ENCODE assay signal across 9 mouse cellular contexts in the genomic region with DNA sequence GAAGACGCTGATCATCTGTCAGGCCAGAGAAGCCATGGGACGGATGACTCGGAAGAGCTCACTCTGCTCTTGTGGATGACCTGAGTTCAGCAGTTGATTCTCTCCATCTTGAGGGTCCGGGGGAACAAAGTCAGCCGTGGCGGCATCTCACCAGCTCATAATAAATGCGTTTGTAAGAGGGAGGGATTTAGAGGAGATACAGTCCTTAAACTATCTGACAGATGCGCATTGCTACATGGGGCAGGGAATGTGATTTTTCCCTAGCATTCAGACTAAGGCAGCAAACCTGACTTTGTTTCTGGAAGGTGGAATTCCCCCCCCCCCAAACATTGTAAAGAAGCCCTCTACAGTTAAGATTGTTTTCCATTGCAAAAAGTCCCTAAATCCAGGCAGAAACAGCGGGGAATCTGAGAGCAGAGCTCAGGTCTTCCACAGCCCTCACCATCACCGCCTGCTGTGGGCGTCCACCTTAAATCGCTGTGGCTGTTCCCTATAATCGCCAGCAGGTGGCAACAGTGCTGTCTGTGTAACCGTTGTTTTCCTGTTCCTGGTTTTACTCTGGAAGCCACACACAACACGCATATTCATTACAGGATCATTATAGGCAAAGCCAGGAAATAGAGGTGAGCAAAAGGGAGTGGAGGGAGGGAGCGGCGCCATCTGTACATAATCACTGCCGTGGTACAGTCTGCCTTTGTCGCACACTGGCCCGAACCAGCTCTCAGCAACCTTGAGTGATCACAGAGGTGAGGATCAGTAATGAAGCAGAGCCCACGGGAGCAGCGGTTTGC.
DNase-seq lines count a peak whose midpoint lies in the region; ATAC-seq and TF ChIP-seq lines count a peak whose summit lies in the region.
"Had no signal": no experiment of that assay in that cellular context is flagged by ENCODE, and none has a peak within 500 bp of the region (broad histone marks: within the 10 kb centered on the region; RNA-seq: fewer than 3 reads in every experiment).

No protein-coding gene starts in this region.

- H3K27ac ChIP-seq in bone marrow macrophage, adult 2 months (ENCODE audit: insufficient read depth, low read depth, low read length), result no peak overlapping the region
- H3K27ac ChIP-seq in embryonic facial prominence, embryonic 15.5 days (replicated peaks), result no peak overlapping the region
- H3K27ac ChIP-seq in heart, embryonic 10.5 days, result peak overlapping the region; percentile 80
- no peak overlapping the region for H3K27ac ChIP-seq in kidney, embryonic 14.5 days (ENCODE audit: low read depth, low read length)
- H3K27ac ChIP-seq in limb, embryonic 14.5 days (replicated peaks; ENCODE audit: low read depth, low read length), result no peak overlapping the region
- H3K27ac ChIP-seq in midbrain, embryonic 16.5 days (ENCODE audit: low read length), result no peak overlapping the region

- peak; percentile 82 for DNase-seq in heart, embryonic 10.5 days (ENCODE audit: low spot score)
- DNase-seq in limb, embryonic 14.5 days (ENCODE audit: low spot score), result peak; percentile 88
- DNase-seq in spleen, postnatal 10 days (ENCODE audit: low spot score in 2 of 2), result peak; percentile 29 to 58

- no peaks in the 10 kb centered on the region for H3K36me3 ChIP-seq in C2C12 (ENCODE audit: control insufficient read depth, insufficient read depth)
- no peaks in the 10 kb centered on the region for H3K36me3 ChIP-seq in embryonic facial prominence, embryonic 15.5 days
- no peaks in the 10 kb centered on the region for H3K36me3 ChIP-seq in heart, embryonic 10.5 days
- no peaks in the 10 kb centered on the region for H3K36me3 ChIP-seq in kidney, embryonic 14.5 days (ENCODE audit: control insufficient read depth, insufficient read depth, low read length)
- H3K36me3 ChIP-seq in limb, embryonic 14.5 days (ENCODE audit: control insufficient read depth, insufficient read depth, low read length), result no peaks in the 10 kb centered on the region
- no peaks in the 10 kb centered on the region for H3K36me3 ChIP-seq in midbrain, embryonic 16.5 days (ENCODE audit: control insufficient read depth, insufficient read depth, low read length)

- H3K79me3 ChIP-seq in C2C12 (ENCODE audit: low read depth), result no peaks in the 10 kb centered on the region

- TF ChIP-seq POLR2A in bone marrow macrophage, adult 2 months (IDR thresholded peaks at IDR 0.05; ENCODE audit: borderline replicate concordance, low read depth, low read length), result no peak
- TF ChIP-seq POLR2A in limb, embryonic 14.5 days (IDR thresholded peaks at IDR 0.05; ENCODE audit: borderline replicate concordance, extremely low read depth, insufficient read depth, insufficient read length), result no peak

- 0 out of 2 replicates have a peak overlapping the region, but pooled peaks have one; percentile 23 for H3K9ac ChIP-seq in embryonic facial prominence, embryonic 15.5 days
- H3K9ac ChIP-seq in kidney, embryonic 14.5 days (ENCODE audit: low read depth, low read length), result peak overlapping the region; percentile 44; the same call in 1 of the 2 replicates
- no peak overlapping the region for H3K9ac ChIP-seq in limb, embryonic 14.5 days (ENCODE audit: low read depth, low read length, severe bottlenecking)
- H3K9ac ChIP-seq in midbrain, embryonic 16.5 days (ENCODE audit: low read depth, low read length), result peak overlapping the region; percentile 67

- 19% methylated on average over 22 of the region's 22 CpGs for WGBS in embryonic facial prominence, embryonic 15.5 days
- 22% methylated on average over 22 of the region's 22 CpGs for WGBS in heart, embryonic 10.5 days
- 22% methylated on average over 22 of the region's 22 CpGs for WGBS in kidney, embryonic 14.5 days
- WGBS in limb, embryonic 14.5 days, result 19% methylated on average over 22 of the region's 22 CpGs
- 24% methylated on average over 22 of the region's 22 CpGs for WGBS in midbrain, embryonic 16.5 days

- peak; percentile 77 for ATAC-seq in embryonic facial prominence, embryonic 15.5 days (ENCODE audit: insufficient number of reproducible peaks, low FRiP score, low TSS enrichment, low read depth)
- ATAC-seq in kidney, embryonic 14.5 days (ENCODE audit: low FRiP score, low TSS enrichment), result peak; percentile 74
- ATAC-seq in limb, embryonic 14.5 days (ENCODE audit: low FRiP score, low read depth), result peak; percentile 89
- peak; percentile 82 for ATAC-seq in midbrain, embryonic 16.5 days

- H3K79me2 ChIP-seq in C2C12 (ENCODE audit: control insufficient read depth, insufficient read depth), result no peaks in the 10 kb centered on the region

- no peak overlapping the region for H3ac ChIP-seq in C2C12 (ENCODE audit: control insufficient read depth, insufficient read length, low read depth)

- H3K27me3 ChIP-seq in C2C12 (ENCODE audit: control insufficient read depth, insufficient read depth, insufficient read length), result no peaks in the 10 kb centered on the region
- no peaks in the 10 kb centered on the region for H3K27me3 ChIP-seq in embryonic facial prominence, embryonic 15.5 days
- no peaks in the 10 kb centered on the region for H3K27me3 ChIP-seq in heart, embryonic 10.5 days (ENCODE audit: insufficient read depth, poor library complexity, severe bottlenecking)
- no peaks in the 10 kb centered on the region for H3K27me3 ChIP-seq in kidney, embryonic 14.5 days (ENCODE audit: control insufficient read depth, insufficient read depth, low read length)
- no peaks in the 10 kb centered on the region for H3K27me3 ChIP-seq in limb, embryonic 14.5 days (ENCODE audit: control insufficient read depth, insufficient read depth, low read length)
- no peaks in the 10 kb centered on the region for H3K27me3 ChIP-seq in midbrain, embryonic 16.5 days (ENCODE audit: control insufficient read depth, insufficient read depth, low read depth, low read length)

- TF ChIP-seq CTCF in C2C12 (IDR thresholded peaks at IDR 0.05; ENCODE audit: control insufficient read depth, insufficient read depth, insufficient read length), result peak; percentile 90
- peak; percentile 26; the same call in 1 of the 2 replicates for TF ChIP-seq CTCF in bone marrow macrophage, adult 2 months (IDR thresholded peaks at IDR 0.05; ENCODE audit: low read depth, low read length)

- H3K4me3 ChIP-seq in C2C12 (ENCODE audit: insufficient read depth, poor library complexity, severe bottlenecking), result no peak overlapping the region
- H3K4me3 ChIP-seq in bone marrow macrophage, adult 2 months (ENCODE audit: insufficient read depth, low read length), result peak overlapping the region; percentile 23; the same call in 1 of the 2 replicates
- peak overlapping the region; percentile 32 for H3K4me3 ChIP-seq in embryonic facial prominence, embryonic 15.5 days (replicated peaks)
- H3K4me3 ChIP-seq in heart, embryonic 10.5 days, result peak overlapping the region; percentile 54
- H3K4me3 ChIP-seq in kidney, embryonic 14.5 days (ENCODE audit: low read length), result peak overlapping the region; percentile 33
- H3K4me3 ChIP-seq in limb, embryonic 14.5 days (replicated peaks; ENCODE audit: low read length), result peak overlapping the region; percentile 21; the same call in 1 of the 2 replicates
- H3K4me3 ChIP-seq in midbrain, embryonic 16.5 days (ENCODE audit: low read depth, low read length), result peak overlapping the region; percentile 37
- H3K4me3 ChIP-seq: erythroblast, embryonic 14.5 days had no signal

- no peaks in the 10 kb centered on the region for H3K9me3 ChIP-seq in embryonic facial prominence, embryonic 15.5 days (replicated peaks)
- H3K9me3 ChIP-seq in heart, embryonic 10.5 days, result no peaks in the 10 kb centered on the region
- H3K9me3 ChIP-seq in kidney, embryonic 14.5 days (ENCODE audit: control insufficient read depth, low read length), result no peaks in the 10 kb centered on the region
- no peaks in the 10 kb centered on the region for H3K9me3 ChIP-seq in limb, embryonic 14.5 days (ENCODE audit: control insufficient read depth, low read length)
- H3K9me3 ChIP-seq in midbrain, embryonic 16.5 days (replicated peaks; ENCODE audit: control insufficient read depth, low read length, poor library complexity, severe bottlenecking), result no peaks in the 10 kb centered on the region

- peaks cover 9% of the 10 kb centered on the region for H3K4me1 ChIP-seq in bone marrow macrophage, adult 2 months (ENCODE audit: control insufficient read depth, insufficient read depth, low read length)
- H3K4me1 ChIP-seq in embryonic facial prominence, embryonic 15.5 days, result peaks cover 12% of the 10 kb centered on the region
- H3K4me1 ChIP-seq in heart, embryonic 10.5 days, result peaks cover 9% of the 10 kb centered on the region
- no peaks in the 10 kb centered on the region; the same call in 1 of the 2 replicates for H3K4me1 ChIP-seq in kidney, embryonic 14.5 days (ENCODE audit: control insufficient read depth, insufficient read depth, low read length)
- H3K4me1 ChIP-seq in limb, embryonic 14.5 days (ENCODE audit: control insufficient read depth, insufficient read depth, low read length), result peaks cover 14% of the 10 kb centered on the region
- H3K4me1 ChIP-seq in midbrain, embryonic 16.5 days (ENCODE audit: control insufficient read depth, insufficient read depth, low read length), result peaks cover 11% of the 10 kb centered on the region

- H3K4me2 ChIP-seq in embryonic facial prominence, embryonic 15.5 days (replicated peaks), result peak overlapping the region; percentile 51
- peak overlapping the region; percentile 44 for H3K4me2 ChIP-seq in kidney, embryonic 14.5 days (replicated peaks; ENCODE audit: low read depth, low read length)
- H3K4me2 ChIP-seq in limb, embryonic 14.5 days (replicated peaks; ENCODE audit: low read depth, low read length, severe bottlenecking), result peak overlapping the region; percentile 46
- H3K4me2 ChIP-seq in midbrain, embryonic 16.5 days (ENCODE audit: low read length), result peak overlapping the region; percentile 52

TF ChIP-seq in C2C12, 6 proteins besides CTCF, POLR2A, EP300 and RAD21:
- TF ChIP-seq MAX (IDR thresholded peaks at IDR 0.05), result no peak
- no peak for TF ChIP-seq CEBPB (IDR thresholded peaks at IDR 0.05; ENCODE audit: low read depth)
- TF ChIP-seq USF1 (IDR thresholded peaks at IDR 0.05; ENCODE audit: low read depth), result no peak
TF ChIP-seq in C2C12: peak in this region for 0.
